Mouse (Mus musculus) layer of hippocampus, adult 18-20 months (tissue): ENCODE data around the gene Cntrob. TPM values are rescaled to one million over a fixed set of nuclear protein-coding genes. Genes with fewer than 3 reads are reported as not detected.

Experiments used
- DNase-seq, 2 experiments: peaks; one replicate each; pipeline ENCODE4 v3.0.0; 2022; ENCODE audit warnings: low spot score in 2 of 2
- long read RNA-seq: library from polyadenylated mRNA; stranded (forward); transcript quantifications from one replicate; pipeline ENCODE4 v2.0.0, GENCODE M21; 2021
- total RNA-seq, 2 experiments: library from RNA; stranded (reverse); gene quantifications; 2 replicates each; pipeline ENCODE4 v1.2.3; 2021

Gene Cntrob
- total RNA-seq = 10 to 100 TPM; 13.5 to 14.1 TPM
- long read RNA-seq, partial matches to known transcripts = 3 of 13 reads
- long read RNA-seq, other reads (novel, unspliced or antisense) = 6 of 13 reads

GRCm38 (mm10) chr11:69323667-69324111, at the start of gene Cntrob, which contains the start of gene Trappc1:
Cntrob (minus strand) TSS chr11:69323775.
Trappc1 (plus strand) TSS chr11:69323980.
- peak; percentile 98 to 99 for DNase-seq

GRCm38 (mm10) chr11:69372780-69373170, 49.2 kb upstream of the Cntrob start:
- DNase-seq = no peak

GRCm38 (mm10) chr11:69372056-69372779, 48.6 kb upstream of the Cntrob start:
- DNase-seq = peak; percentile 86 to 95

- no peak for DNase-seq
These were observed 48.0 kb upstream of the Cntrob start for GRCm38 (mm10) chr11:69371601-69372000.

GRCm38 (mm10) chr11:69370817-69371215, 47.2 kb upstream of the Cntrob start:
- no peak for DNase-seq

- no peak for DNase-seq
These were observed 46.6 kb upstream of the Cntrob start for GRCm38 (mm10) chr11:69369990-69370816.

GRCm38 (mm10) chr11:69369215-69369989, 45.8 kb upstream of the Cntrob start, which contains the start of gene Chd3:
Chd3 (minus strand) TSS chr11:69369406.
- DNase-seq = no peak

- peak in 1 of 2 experiments; percentile 14 for DNase-seq
These were observed 45.0 kb upstream of the Cntrob start for GRCm38 (mm10) chr11:69368356-69369214.

- DNase-seq = peak in 1 of 2 experiments; percentile 21
These were observed 44.2 kb upstream of the Cntrob start for GRCm38 (mm10) chr11:69367616-69368355.

- no peak for DNase-seq
These were observed 43.5 kb upstream of the Cntrob start for GRCm38 (mm10) chr11:69366855-69367615.

- DNase-seq = peak; percentile 95 to 96
These were observed 42.7 kb upstream of the Cntrob start for GRCm38 (mm10) chr11:69366157-69366854.

GRCm38 (mm10) chr11:69365722-69366121, 42.1 kb upstream of the Cntrob start:
- no peak for DNase-seq

GRCm38 (mm10) chr11:69364910-69365309, 41.3 kb upstream of the Cntrob start:
- DNase-seq = peak; percentile 85 to 87

GRCm38 (mm10) chr11:69364376-69364775, 40.8 kb upstream of the Cntrob start:
- no peak for DNase-seq

GRCm38 (mm10) chr11:69362479-69362878, 38.9 kb upstream of the Cntrob start:
- DNase-seq = no peak

GRCm38 (mm10) chr11:69362021-69362420, 38.4 kb upstream of the Cntrob start:
- DNase-seq = no peak

- DNase-seq = no peak
These were observed 34.1 kb upstream of the Cntrob start for GRCm38 (mm10) chr11:69357690-69358089.

GRCm38 (mm10) chr11:69356544-69356943, 33.0 kb upstream of the Cntrob start:
- no peak for DNase-seq
